Mouse (Mus musculus) CD4-positive, CD25-positive, alpha-beta regulatory T cell, adult 2 months (primary cell): Measurements from ENCODE around the gene Wdr83.

ENCODE experiments used
- DNase-seq: peaks from one replicate; pipeline ENCODE4 v3.0.0-alpha.2; 2012; ENCODE audit warnings: low read depth, low spot score

Gene Wdr83

GRCm38 (mm10) chr8:85080214-85080531 is 933 bp downstream of the Wdr83 start:
- no peak for DNase-seq

- DNase-seq = peak; percentile 90
Observed at GRCm38 (mm10) chr8:85076993-85077392, 4.1 kb downstream of the Wdr83 start.

- DNase-seq = no peak
Observed at GRCm38 (mm10) chr8:85076001-85076400, 5.1 kb downstream of the Wdr83 start.

DNA sequence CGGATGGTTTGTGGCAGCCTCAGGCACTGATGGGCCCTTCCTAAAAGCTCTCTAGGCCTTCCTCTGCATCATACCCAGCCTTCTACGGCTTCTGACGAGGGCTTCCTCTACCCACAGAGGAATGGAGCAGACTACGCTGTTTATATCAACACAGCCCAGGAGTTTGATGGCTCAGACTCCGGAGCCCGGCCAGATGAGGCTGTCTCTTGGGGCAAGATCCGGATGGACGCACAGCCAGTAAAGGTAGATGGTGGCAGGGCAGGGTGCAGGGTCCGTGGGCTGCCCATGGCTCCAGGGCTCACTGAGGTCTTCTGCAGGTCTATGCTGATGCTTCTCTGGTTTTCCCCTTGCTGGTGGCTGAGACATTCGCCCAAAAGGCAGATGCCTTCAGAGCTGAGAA is 6.5 kb downstream of the Wdr83 start:
- no peak for DNase-seq

- DNase-seq = no peak
Observed at GRCm38 (mm10) chr8:85074167-85074566, 6.9 kb downstream of the Wdr83 start.

DNA sequence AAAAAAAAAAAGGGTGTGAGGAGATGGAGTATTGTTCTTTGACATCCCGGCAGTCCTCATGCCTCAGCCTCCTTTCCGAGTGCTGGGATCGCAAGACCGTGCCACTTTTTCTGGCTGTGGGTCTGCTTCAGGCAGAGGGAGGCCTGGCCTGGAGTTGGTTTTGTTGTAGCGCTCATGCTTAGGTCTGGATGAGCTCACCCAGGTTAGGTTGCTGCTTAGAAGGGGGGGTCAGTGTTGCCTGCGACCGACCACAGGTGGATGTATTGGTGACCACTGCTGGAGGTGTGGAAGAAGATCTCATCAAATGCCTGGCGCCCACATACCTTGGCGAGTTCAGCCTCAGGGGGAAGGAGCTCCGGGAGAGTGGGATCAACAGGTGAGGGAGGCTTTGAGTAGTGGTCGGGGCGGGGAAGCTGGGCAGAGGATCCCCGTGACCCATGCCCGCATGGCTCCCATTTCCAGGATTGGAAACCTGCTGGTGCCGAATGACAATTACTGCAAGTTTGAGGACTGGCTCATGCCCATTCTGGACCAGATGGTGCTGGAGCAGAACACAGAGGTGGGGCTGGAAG is 8.0 kb downstream of the Wdr83 start:
- DNase-seq = no peak

DNA sequence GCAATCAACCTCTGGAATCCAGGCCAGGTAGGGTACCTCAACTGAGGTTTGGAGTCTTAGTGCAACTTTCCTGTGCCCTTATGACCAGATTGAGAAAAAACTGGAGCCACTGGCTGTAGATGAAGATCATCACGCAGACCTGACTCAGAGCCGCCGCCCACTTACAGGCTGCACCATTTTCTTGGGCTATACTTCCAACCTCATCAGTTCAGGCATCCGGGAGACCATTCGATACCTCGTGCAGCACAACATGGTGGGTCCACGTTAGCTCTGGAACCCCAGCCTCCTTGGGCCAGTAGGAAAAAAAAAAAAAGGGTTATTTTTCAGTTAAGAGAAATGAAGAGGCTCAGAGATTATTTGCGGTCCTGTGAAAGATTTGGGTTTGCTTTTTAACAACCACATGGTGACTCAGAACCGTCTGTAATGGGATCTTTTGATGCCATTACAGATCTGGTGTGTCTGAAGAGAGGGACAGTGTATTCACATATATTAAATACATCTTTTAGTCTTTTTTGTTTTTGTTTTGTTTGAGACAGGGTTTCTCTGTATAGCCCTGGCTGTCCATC is 8.7 kb downstream of the Wdr83 start:
- peak; percentile 35 for DNase-seq

- DNase-seq = peak; percentile 94
Observed at GRCm38 (mm10) chr8:85071514-85072281, 9.4 kb downstream of the Wdr83 start, which contains the start of gene Dhps. Dhps (plus strand) TSS chr8:85071757.

- DNase-seq = no peak
Observed at GRCm38 (mm10) chr8:85071041-85071440, 10.1 kb downstream of the Wdr83 start.

DNA sequence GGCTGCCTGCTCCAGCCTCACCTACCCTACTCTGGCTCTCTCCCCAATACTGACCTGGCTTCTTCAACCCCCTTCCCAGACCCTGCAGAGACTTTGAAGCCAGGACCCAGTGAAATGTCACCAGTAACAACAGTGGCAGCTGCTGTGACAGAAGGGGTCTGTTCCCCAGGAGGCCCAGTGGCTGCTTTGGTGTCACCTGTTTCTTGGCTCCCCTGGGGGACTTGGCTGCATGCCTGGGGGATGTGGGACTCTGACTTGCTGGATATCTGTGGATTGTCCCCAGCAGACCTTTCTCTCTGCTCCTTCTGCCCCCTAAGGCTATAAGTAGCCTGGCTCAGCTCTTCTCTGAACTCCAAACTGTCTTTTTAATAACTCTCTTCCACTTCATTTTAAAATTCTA is 13.1 kb downstream of the Wdr83 start, which contains the start of gene Gm5741:
Gene Gm5741, minus strand, starts transcription at position 1 of the 400 bp plus-strand sequence.
- DNase-seq = no peak

- DNase-seq = no peak
Observed at GRCm38 (mm10) chr8:85067155-85067554, 14.0 kb downstream of the Wdr83 start.

DNA sequence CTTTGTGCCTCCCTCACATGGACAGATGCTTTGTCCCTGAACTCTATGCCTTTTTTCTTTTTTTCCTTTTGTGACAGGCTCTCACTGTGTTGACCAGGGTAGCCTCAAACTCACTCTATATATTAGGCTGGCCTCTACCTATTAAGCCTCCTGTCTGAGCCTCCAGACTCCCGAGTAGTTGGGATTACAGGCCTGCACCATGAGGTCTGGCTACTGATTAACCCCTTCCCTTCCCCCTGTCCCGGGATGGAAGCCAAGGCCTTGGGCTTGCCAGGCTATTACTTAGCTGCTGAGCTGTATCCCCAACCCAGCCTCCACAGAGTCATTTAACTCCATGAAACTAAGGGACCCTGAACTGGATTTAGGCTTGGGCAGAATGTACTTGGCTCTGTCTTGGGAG is 15.9 kb downstream of the Wdr83 start:
- no peak for DNase-seq

DNA sequence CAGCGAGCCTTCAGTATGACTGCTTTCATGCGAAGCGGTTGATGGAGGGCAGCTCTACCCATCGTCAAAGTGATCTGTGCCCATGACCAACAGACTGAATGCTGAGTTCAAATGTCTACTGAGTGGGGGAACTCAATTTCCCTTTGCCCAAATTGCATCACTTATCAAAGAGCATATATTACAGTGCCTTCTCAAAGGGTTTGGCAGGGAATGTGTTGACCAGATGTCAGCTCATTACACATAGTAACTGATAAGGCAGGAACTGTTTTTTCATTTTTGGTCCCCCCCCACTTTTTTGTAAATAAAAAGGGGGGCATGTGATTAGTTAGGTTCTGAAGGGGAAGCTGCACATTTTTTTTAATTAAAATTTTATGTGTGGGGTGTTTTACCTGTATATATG is 18.5 kb downstream of the Wdr83 start:
- DNase-seq = no peak

GRCm38 (mm10) chr8:85059879-85060616 is 21.1 kb downstream of the Wdr83 start, which contains the start of gene Fbxw9:
Fbxw9 (plus strand) TSS chr8:85060055.
- peak; percentile 94 for DNase-seq

GRCm38 (mm10) chr8:85057367-85057766 is 23.7 kb downstream of the Wdr83 start:
- no peak for DNase-seq

- no peak for DNase-seq
Observed at GRCm38 (mm10) chr8:85043619-85044018, 37.5 kb downstream of the Wdr83 start.

DNA sequence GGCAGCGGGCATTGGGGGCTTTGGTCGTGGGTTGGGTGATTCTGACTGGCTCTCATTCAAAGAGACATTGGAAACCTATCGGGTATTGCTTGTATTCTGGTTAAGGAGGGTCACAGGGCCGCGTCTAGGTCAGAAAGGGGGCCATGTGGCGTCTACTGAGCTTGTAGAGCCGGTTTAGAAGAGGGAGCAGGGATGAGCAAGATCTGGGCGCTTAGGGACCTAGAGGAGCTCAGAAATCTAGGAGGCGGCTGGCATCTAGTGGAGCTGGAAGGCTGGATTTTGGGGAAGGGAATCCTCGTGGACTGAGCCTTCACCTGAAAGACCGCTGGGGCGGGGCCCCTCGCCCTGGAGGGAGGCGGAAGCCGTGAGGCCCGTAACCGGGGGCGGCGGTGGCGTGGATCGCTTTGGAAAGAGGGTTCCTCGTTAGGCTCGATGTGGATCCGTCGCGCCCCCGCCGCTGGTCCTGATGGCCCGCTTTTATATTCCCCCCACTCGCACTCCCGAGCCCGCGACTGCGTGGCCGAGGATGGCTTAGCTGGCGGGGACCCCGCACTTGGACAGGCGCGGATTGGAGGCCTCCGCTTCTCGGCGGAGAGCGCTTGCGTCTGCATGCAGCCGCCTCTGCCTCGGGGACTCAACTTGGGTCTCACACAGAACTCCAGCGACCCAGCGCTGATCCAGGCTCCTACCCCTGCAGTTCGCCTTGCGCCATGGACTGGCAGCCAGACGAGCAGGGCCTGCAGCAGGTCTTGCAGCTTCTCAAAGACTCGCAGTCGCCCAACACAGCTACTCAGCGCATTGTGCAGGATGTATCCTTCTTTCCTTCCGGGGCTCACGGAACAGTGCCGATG is 43.2 kb downstream of the Wdr83 start:
- peak; percentile 65 for DNase-seq

- no peak for DNase-seq
Observed at GRCm38 (mm10) chr8:85037366-85037680, 43.8 kb downstream of the Wdr83 start.

GRCm38 (mm10) chr8:85036718-85037365 is 44.3 kb downstream of the Wdr83 start, which contains the start of gene Tnpo2:
Tnpo2 (plus strand) TSS chr8:85036915.
- peak; percentile 95 for DNase-seq

- no peak for DNase-seq
Observed at GRCm38 (mm10) chr8:85036381-85036717, 44.8 kb downstream of the Wdr83 start.

DNA sequence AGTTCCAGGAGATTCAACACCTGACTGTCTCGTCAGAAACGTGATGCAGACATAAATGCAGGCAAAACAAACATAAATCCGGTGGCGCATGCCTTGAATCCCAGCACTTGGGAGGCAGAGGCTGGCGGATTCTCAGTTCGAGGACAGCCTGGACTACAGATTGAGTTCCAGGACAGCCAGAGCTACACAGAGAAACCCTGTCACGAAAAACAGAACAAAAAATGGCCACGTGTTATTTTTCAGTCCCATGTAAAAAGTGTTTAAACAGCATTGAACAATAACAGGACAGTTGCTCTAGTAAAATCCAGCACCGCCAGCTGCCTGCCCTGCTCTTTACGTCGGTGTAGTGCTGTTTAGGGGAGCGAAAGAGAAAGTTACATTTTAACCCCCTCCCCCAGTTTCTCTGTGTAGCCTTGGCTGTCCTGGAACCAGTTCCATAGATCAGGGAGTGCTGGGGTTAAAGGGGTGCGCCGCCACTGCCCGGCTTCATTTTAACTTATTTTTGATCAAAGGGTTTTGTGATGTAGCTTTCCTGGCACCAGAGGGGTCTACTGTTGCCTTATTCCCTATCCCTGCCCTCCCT is 45.3 kb downstream of the Wdr83 start:
- peak; percentile 57 for DNase-seq
